Mouse (Mus musculus) limb, embryonic 11.5 days (tissue): Measurements from ENCODE around the gene Zhx3. TPM values are rescaled to one million over a fixed set of nuclear protein-coding genes. Genes with fewer than 3 reads are reported as not detected.

Experiments
- ATAC-seq: fragments of 200-750 bp; cut with Nextera tagmentation; 2 replicates; pipeline ENCODE4 v1.8.0; 2017; ENCODE audit warnings: low read depth; ENCODE audit not compliant: insufficient number of reproducible peaks, low FRiP score, low TSS enrichment
- DNase-seq: peaks from one replicate; pipeline ENCODE4 v3.0.0-alpha.2; 2015; ENCODE audit warnings: low spot score
- H3K27ac ChIP-seq: fragments of 300-500 bp; sonication (generic); replicated peaks from 2 replicates; pipeline ENCODE4 v1.5.1; 2014; ENCODE audit warnings: low read depth, mild to moderate bottlenecking, low read length
- H3K27me3 ChIP-seq: fragments of 300-500 bp; sonication (generic); 2 replicates; pipeline ENCODE4 v1.6.1; 2014; ENCODE audit warnings: mild to moderate bottlenecking, low read length, mixed read lengths; ENCODE audit not compliant: control insufficient read depth, insufficient read depth
- H3K36me3 ChIP-seq: fragments of 300-500 bp; sonication (generic); 2 replicates; pipeline ENCODE4 v1.6.1; 2014; ENCODE audit warnings: mild to moderate bottlenecking, low read length, moderate library complexity, mixed read lengths; ENCODE audit not compliant: control insufficient read depth, insufficient read depth
- H3K4me1 ChIP-seq: fragments of 300-500 bp; sonication (generic); 2 replicates; pipeline ENCODE4 v1.6.1; 2014; ENCODE audit warnings: low read length, mixed read lengths; ENCODE audit not compliant: control insufficient read depth, insufficient read depth
- H3K4me2 ChIP-seq: fragments of 300-500 bp; sonication (generic); 2 replicates; pipeline ENCODE4 v1.6.1; 2014; ENCODE audit warnings: low read depth, mild to moderate bottlenecking, moderate library complexity; ENCODE audit not compliant: severe bottlenecking
- H3K4me3 ChIP-seq: fragments of 300-500 bp; sonication (generic); 2 replicates; pipeline ENCODE4 v1.5.1; 2014; ENCODE audit warnings: low read depth, low read length
- H3K9ac ChIP-seq: fragments of 300-500 bp; sonication (generic); 2 replicates; pipeline ENCODE4 v1.6.1; 2014; ENCODE audit warnings: mild to moderate bottlenecking, low read length
- H3K9me3 ChIP-seq: fragments of 300-500 bp; sonication (generic); 2 replicates; pipeline ENCODE4 v1.6.1; 2016; ENCODE audit warnings: low read length; ENCODE audit not compliant: control insufficient read depth
- WGBS: fragments of 180-500 bp; shearing (Covaris S2); extraction: QIAGEN DNeasy Blood & Tissue Kit; methylation state at CpG from one replicate; pipeline ENCODE4 v1.1.7; 2014; 5-methylcytosine and 5-hydroxymethylcytosine counted together
- polyA plus RNA-seq: library from polyadenylated mRNA; unstranded; fragments of >200 nt; fragmentation: Nextera tagmentation; extraction: Ambion mirVana; gene quantifications from 2 replicates; pipeline ENCODE4 v1.2.1, GENCODE M21; 2014

Zhx3 gene
- polyA plus RNA-seq, 1 experiment from 2014 or later = 8.2 TPM

- WGBS = under 1% methylated on average over 33 of the region's 46 CpGs
- Histone ChIP-seq H3K27me3 (peaks cover 15% of the 10 kb centered on the region; the same call in 1 of the 2 replicates), H3K4me1 (peaks cover 17% of the 10 kb centered on the region), H3K4me2 (peak within 1 kb of the TSS; percentile 87), H3K27ac (no peak within 1 kb of the TSS), H3K36me3 (no peaks in the 10 kb centered on the region), H3K9ac (peak within 1 kb of the TSS; percentile 65), H3K9me3 (no peaks in the 10 kb centered on the region), H3K4me3 (peak within 1 kb of the TSS; percentile 62)
- peak; percentile 78 for DNase-seq
- ATAC-seq = peak; percentile 69
These were observed 39.5 kb upstream of the Zhx3 start, which contains the start of gene Emilin3 for GRCm38 (mm10) chr2:160912231-160912671. Gene Emilin3 (minus strand): TSS chr2:160912328.

DNA sequence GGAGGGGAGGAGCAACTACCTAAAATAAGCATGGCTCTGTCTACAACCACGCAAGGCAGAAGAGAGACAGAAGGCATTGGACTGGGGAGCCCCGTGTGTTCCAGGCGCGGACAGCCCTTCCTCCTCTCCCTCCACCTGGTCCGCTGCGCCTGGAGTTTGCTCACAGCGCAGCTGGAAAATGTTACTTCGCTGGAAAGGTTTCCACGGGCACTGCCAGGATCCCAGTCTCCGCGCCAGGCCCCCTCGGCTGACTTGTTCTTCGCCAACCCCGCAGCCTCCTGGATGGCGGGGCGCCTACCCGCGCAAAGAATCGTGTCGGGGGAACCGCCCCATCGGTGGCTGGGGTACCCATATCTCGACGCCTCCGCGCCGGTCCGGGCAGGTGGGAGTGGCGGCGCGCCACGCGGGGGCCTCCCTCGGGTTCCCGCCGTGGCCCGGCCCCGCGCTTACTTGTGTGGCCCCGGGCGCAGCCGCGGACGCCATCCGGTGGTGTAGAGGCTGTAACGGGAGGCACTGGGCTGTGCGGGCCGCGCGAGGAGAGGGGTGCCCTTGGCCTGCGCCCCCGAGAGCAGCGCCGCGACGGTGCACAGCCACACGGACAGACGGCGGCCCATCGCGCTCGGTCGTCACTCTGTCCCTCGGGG is 38.9 kb upstream of the Zhx3 start:
- ATAC-seq = peak; percentile 61
- H3K27me3 ChIP-seq = peaks cover 15% of the 10 kb centered on the region; the same call in 1 of the 2 replicates
- WGBS = under 1% methylated on average over 61 of the region's 64 CpGs

GRCm38 (mm10) chr2:160910633-160911032 is 37.8 kb upstream of the Zhx3 start:
- H3K9me3 ChIP-seq = no peaks in the 10 kb centered on the region
- no peak for DNase-seq
- H3K4me3 ChIP-seq = no peak overlapping the region
- no peak overlapping the region for H3K9ac ChIP-seq
- peaks cover 15% of the 10 kb centered on the region; the same call in 1 of the 2 replicates for H3K27me3 ChIP-seq
- no peak for ATAC-seq
- H3K4me2 ChIP-seq = no peak overlapping the region
- H3K36me3 ChIP-seq = no peaks in the 10 kb centered on the region
- H3K4me1 ChIP-seq = peaks cover 15% of the 10 kb centered on the region
- H3K27ac ChIP-seq = no peak overlapping the region
- WGBS = 89% methylated on average over 5 of the region's 5 CpGs

More for the DNA sequence above, 38.9 kb upstream of the Zhx3 start:
- peak overlapping the region; percentile 62 for H3K4me3 ChIP-seq
- H3K27ac ChIP-seq = no peak overlapping the region
- H3K9ac ChIP-seq = peak overlapping the region; percentile 65
- DNase-seq = peak; percentile 64
- H3K4me1 ChIP-seq = peaks cover 17% of the 10 kb centered on the region
- H3K36me3 ChIP-seq = no peaks in the 10 kb centered on the region
- no peaks in the 10 kb centered on the region for H3K9me3 ChIP-seq
- peak overlapping the region; percentile 87 for H3K4me2 ChIP-seq

- H3K9me3 ChIP-seq = no peaks in the 10 kb centered on the region
- peaks cover 15% of the 10 kb centered on the region; the same call in 1 of the 2 replicates for H3K27me3 ChIP-seq
- no peak overlapping the region for H3K4me2 ChIP-seq
- H3K9ac ChIP-seq = no peak overlapping the region
- no peak for DNase-seq
- ATAC-seq = no peak
- H3K27ac ChIP-seq = no peak overlapping the region
- H3K4me1 ChIP-seq = peaks cover 12% of the 10 kb centered on the region; the same call in 1 of the 2 replicates
- H3K4me3 ChIP-seq = no peak overlapping the region
- no peaks in the 10 kb centered on the region for H3K36me3 ChIP-seq
- 58% methylated on average over 18 of the region's 18 CpGs for WGBS
These were observed 35.8 kb upstream of the Zhx3 start for GRCm38 (mm10) chr2:160908607-160909006.

GRCm38 (mm10) chr2:160906101-160906500 is 33.3 kb upstream of the Zhx3 start:
- Histone ChIP-seq H3K4me2 (no peak overlapping the region), H3K9ac (no peak overlapping the region), H3K4me3 (no peak overlapping the region), H3K4me1 (no peaks in the 10 kb centered on the region), H3K27ac (no peak overlapping the region), H3K9me3 (no peaks in the 10 kb centered on the region), H3K27me3 (peaks cover 9% of the 10 kb centered on the region; the same call in 1 of the 2 replicates), H3K36me3 (no peaks in the 10 kb centered on the region)
- WGBS = 72% methylated on average over 5 of the region's 5 CpGs
- ATAC-seq (no peak), DNase-seq (no peak)

DNA sequence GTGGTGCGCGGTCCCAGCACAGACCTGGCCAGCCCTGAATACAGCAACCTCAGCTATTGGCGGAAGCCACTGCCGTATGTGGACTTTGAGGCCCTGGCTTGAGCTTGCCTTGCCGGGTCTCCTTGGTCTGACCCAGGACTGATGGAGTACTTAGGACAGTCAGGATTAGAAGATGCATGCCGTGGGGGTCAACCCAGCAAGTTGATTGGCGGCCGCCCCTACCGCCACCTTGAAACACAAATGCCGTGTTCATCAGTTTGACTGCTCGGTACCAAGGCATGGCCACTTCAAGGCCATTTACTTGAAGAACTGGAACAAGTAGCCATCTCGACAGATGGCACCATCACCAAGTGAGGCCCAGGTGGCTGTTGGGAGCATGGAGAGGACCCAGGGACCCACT is 32.5 kb upstream of the Zhx3 start:
- WGBS = 98% methylated on average over 12 of the region's 12 CpGs
- Histone ChIP-seq H3K4me1 (no peaks in the 10 kb centered on the region), H3K4me3 (no peak overlapping the region), H3K4me2 (no peak overlapping the region), H3K9me3 (no peaks in the 10 kb centered on the region), H3K27me3 (peaks cover 6% of the 10 kb centered on the region; the same call in 1 of the 2 replicates), H3K9ac (no peak overlapping the region), H3K36me3 (no peaks in the 10 kb centered on the region), H3K27ac (no peak overlapping the region)
- ATAC-seq = no peak
- no peak for DNase-seq

DNA sequence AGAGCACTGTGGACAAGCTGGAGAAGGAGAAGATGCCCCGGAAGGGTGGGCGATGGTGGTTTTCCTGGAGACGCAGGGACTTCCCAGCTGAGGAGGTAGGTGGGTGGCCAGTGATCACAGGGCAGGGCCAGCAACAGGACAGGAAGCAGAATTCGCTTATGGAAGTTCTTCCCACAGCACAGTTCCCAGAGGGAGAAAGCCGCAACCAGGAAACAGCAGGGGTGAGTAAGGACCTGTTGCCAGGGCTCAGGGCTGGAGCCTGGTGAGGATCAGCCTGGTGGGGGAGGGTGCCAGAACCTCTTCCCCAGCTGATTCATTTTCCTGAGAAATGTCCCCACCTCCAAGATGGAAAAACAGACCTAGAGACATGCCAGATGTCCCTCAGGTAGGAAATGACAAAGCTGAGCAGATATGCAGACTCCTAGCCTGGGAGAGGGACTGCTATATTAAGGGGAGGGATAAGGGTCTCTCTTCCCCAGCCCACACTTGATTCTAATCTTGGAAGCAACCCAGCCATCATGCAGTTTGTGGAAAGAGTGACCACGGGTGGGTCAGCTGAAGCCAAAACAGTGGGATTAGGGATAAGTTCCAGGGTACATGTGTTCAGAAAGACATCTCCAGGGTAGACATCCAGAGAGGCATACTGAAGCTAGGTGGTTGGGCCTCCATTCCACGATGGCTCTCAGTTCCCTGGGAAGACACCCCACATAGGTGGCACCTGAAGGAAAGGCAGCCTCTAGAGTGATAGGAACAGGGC is 29.0 kb upstream of the Zhx3 start:
- ATAC-seq = no peak
- WGBS = 80% methylated on average over 7 of the region's 7 CpGs
- DNase-seq = no peak
- no peak overlapping the region for H3K9ac ChIP-seq
- no peak overlapping the region for H3K4me2 ChIP-seq
- no peak overlapping the region for H3K4me3 ChIP-seq
- no peaks in the 10 kb centered on the region for H3K9me3 ChIP-seq
- no peaks in the 10 kb centered on the region for H3K27me3 ChIP-seq
- H3K36me3 ChIP-seq = no peaks in the 10 kb centered on the region
- H3K27ac ChIP-seq = no peak overlapping the region
- H3K4me1 ChIP-seq = no peaks in the 10 kb centered on the region

GRCm38 (mm10) chr2:160891697-160892096 is 18.9 kb upstream of the Zhx3 start:
- Histone ChIP-seq H3K9ac (no peak overlapping the region), H3K4me1 (no peaks in the 10 kb centered on the region), H3K4me3 (no peak overlapping the region), H3K27ac (no peak overlapping the region), H3K4me2 (no peak overlapping the region), H3K36me3 (no peaks in the 10 kb centered on the region), H3K27me3 (no peaks in the 10 kb centered on the region), H3K9me3 (no peaks in the 10 kb centered on the region)
- no peak for ATAC-seq
- no peak for DNase-seq
- WGBS = 91% methylated on average over 9 of the region's 9 CpGs
